ENCODE assay signal across 24 mouse cellular contexts in genomic region chr5:43508892-43509291, GRCm38 (mm10). TPM values are rescaled to one million over a fixed set of nuclear protein-coding genes. Genes with fewer than 3 reads are reported as not detected.
DNase-seq lines count a peak whose midpoint lies in the region; ATAC-seq and TF ChIP-seq lines count a peak whose summit lies in the region.
"Had no signal": no experiment of that assay in that cellular context is flagged by ENCODE, and none has a peak within 500 bp of the region (broad histone marks: within the 10 kb centered on the region; RNA-seq: fewer than 3 reads in every experiment).

No protein-coding gene starts in this region.

- peak; percentile 91 for ATAC-seq in lung, embryonic 14.5 days (ENCODE audit: insufficient read depth)
- peak; percentile 92 for ATAC-seq in hematopoietic stem cell, adult 5-6 weeks (replicated peaks in 1 of 2; ENCODE audit: insufficient read depth in 1 of 2, low FRiP score in 2 of 2, low TSS enrichment in 1 of 2, low read depth in 1 of 2, poor library complexity in 2 of 2, severe bottlenecking in 2 of 2)
- ATAC-seq in midbrain, embryonic 14.5 days (ENCODE audit: low FRiP score, low TSS enrichment): no peak
- ATAC-seq: hindbrain, embryonic 16.5 days; midbrain, embryonic 16.5 days had no signal

- H3K9me3 ChIP-seq in heart, embryonic 10.5 days: no peaks in the 10 kb centered on the region
- no peaks in the 10 kb centered on the region for H3K9me3 ChIP-seq in lung, embryonic 14.5 days (ENCODE audit: low read depth, low read length)
- H3K9me3 ChIP-seq in midbrain, embryonic 14.5 days (ENCODE audit: control insufficient read depth, low read length): no peaks in the 10 kb centered on the region
- H3K9me3 ChIP-seq: heart, embryonic 13.5 days had no signal

- no peaks in the 10 kb centered on the region for H3K27me3 ChIP-seq in heart, embryonic 10.5 days (ENCODE audit: insufficient read depth, poor library complexity, severe bottlenecking)
- no peaks in the 10 kb centered on the region for H3K27me3 ChIP-seq in lung, embryonic 14.5 days (ENCODE audit: insufficient read depth, low read length)
- H3K27me3 ChIP-seq in midbrain, embryonic 14.5 days (ENCODE audit: control insufficient read depth, insufficient read depth, low read length): no peaks in the 10 kb centered on the region
- H3K27me3 ChIP-seq: CH12.LX; heart, embryonic 13.5 days had no signal

- no peak overlapping the region for H3K27ac ChIP-seq in heart, embryonic 10.5 days
- H3K27ac ChIP-seq in lung, embryonic 14.5 days (ENCODE audit: low read depth): peak overlapping the region; percentile 44; the same call in 1 of the 2 replicates
- no peak overlapping the region for H3K27ac ChIP-seq in midbrain, embryonic 14.5 days (replicated peaks; ENCODE audit: low read depth, low read length)
- H3K27ac ChIP-seq: heart, embryonic 13.5 days had no signal

- no peak overlapping the region for H3K9ac ChIP-seq in lung, embryonic 14.5 days
- H3K9ac ChIP-seq in midbrain, embryonic 14.5 days (replicated peaks; ENCODE audit: low read length): no peak overlapping the region
- H3K9ac ChIP-seq: heart, embryonic 13.5 days had no signal

- no peaks in the 10 kb centered on the region for H3K36me3 ChIP-seq in heart, embryonic 10.5 days
- H3K36me3 ChIP-seq in lung, embryonic 14.5 days (ENCODE audit: insufficient read depth): no peaks in the 10 kb centered on the region
- H3K36me3 ChIP-seq in midbrain, embryonic 14.5 days (ENCODE audit: control insufficient read depth, insufficient read depth, low read length): no peaks in the 10 kb centered on the region
- H3K36me3 ChIP-seq: heart, embryonic 13.5 days had no signal

- H3K4me1 ChIP-seq in heart, embryonic 10.5 days: no peaks in the 10 kb centered on the region
- H3K4me1 ChIP-seq in lung, embryonic 14.5 days (ENCODE audit: insufficient read depth): peaks cover 12% of the 10 kb centered on the region
- no peaks in the 10 kb centered on the region for H3K4me1 ChIP-seq in midbrain, embryonic 14.5 days (ENCODE audit: control insufficient read depth, insufficient read depth, low read length)

- H3K4me3 ChIP-seq in heart, embryonic 10.5 days: no peak overlapping the region
- no peak overlapping the region for H3K4me3 ChIP-seq in lung, embryonic 14.5 days (ENCODE audit: low read depth, low read length)
- no peak overlapping the region for H3K4me3 ChIP-seq in midbrain, embryonic 14.5 days (replicated peaks; ENCODE audit: low read depth, low read length)
- H3K4me3 ChIP-seq: heart, embryonic 13.5 days had no signal

- TF ChIP-seq CTCF in lung, embryonic 14.5 days (IDR thresholded peaks at IDR 0.05; ENCODE audit: low read depth): no peak

- H3K4me2 ChIP-seq in lung, embryonic 14.5 days: no peak overlapping the region
- no peak overlapping the region for H3K4me2 ChIP-seq in midbrain, embryonic 14.5 days (ENCODE audit: low read length)
- H3K4me2 ChIP-seq: heart, embryonic 13.5 days; liver, embryonic 11.5 days had no signal

- peak; percentile 44 for DNase-seq in heart, adult 11 months
- DNase-seq in heart, embryonic 10.5 days (ENCODE audit: low spot score): no peak
- peak; percentile 82 for DNase-seq in lung, embryonic 14.5 days
- no peak for DNase-seq in lung, adult 18-20 months
- DNase-seq in 3T3-L1 (ENCODE audit: low read depth, low spot score): peak; percentile 20
- DNase-seq in midbrain, embryonic 14.5 days: no peak
- no peak for DNase-seq in cerebellum, adult 9-11 months
- DNase-seq: adrenal gland, postnatal 36 days; cerebellum, adult 11-12 months; cerebellum, postnatal 36 days; heart, postnatal 36 days; kidney, adult 11 months; kidney, postnatal 14 days; left cerebral cortex, postnatal 4 days; right cerebral cortex, postnatal 25 days; thymus, postnatal 14 days had no signal

- WGBS in heart, embryonic 10.5 days: 50% methylated on average over 1 of the region's 1 CpGs
- WGBS in lung, embryonic 14.5 days: 15% methylated on average over 1 of the region's 1 CpGs
- WGBS in midbrain, embryonic 14.5 days: 90% methylated on average over 1 of the region's 1 CpGs

RNA-seq across cellular contexts. Expression of gene C1qtnf7, which starts 6.4 kb away (rescaled TPM):
- 1.5 and 2.4 TPM in 2 replicates for polyA plus RNA-seq in heart, embryonic 10.5 days (2016; fragmentation: Nextera tagmentation; extraction: Ambion mirVana)
- polyA plus RNA-seq in lung, embryonic 14.5 days (2014; fragmentation: Nextera tagmentation; extraction: Ambion mirVana): 53.8 and 54.2 TPM in 2 replicates
- total RNA-seq in hematopoietic stem cell, adult 5-6 weeks (2017): not detected in 2 replicates
- 2.1 TPM in 1 of 2 replicates, not detected in the other for polyA plus RNA-seq in midbrain, embryonic 14.5 days (2014; fragmentation: Nextera tagmentation; extraction: Ambion mirVana)
- total RNA-seq: CH12.LX; MEL; neutrophil, adult 5-6 weeks had no signal

Comparison
In these comparisons a context has a peak if more than half of its experiments do, and no peak if none do; other contexts are left out.
1. DNase-seq: peak in heart, adult 11 months (single experiment), lung, embryonic 14.5 days (single experiment) and 3T3-L1 (single experiment); none in heart, embryonic 10.5 days (single experiment), lung, adult 18-20 months (0 of 2), midbrain, embryonic 14.5 days (single experiment) and cerebellum, adult 9-11 months (single experiment).
2. RNA of gene C1qtnf7, which starts 6.4 kb away (polyA plus RNA-seq): 53.8 to 54.2 TPM in lung, embryonic 14.5 days; 2.1 TPM in midbrain, embryonic 14.5 days and 1.5 to 2.4 TPM in heart, embryonic 10.5 days; every median in the first group is over 10 times any median in the second.